Mouse (Mus musculus) embryonic facial prominence, embryonic 12.5 days (tissue): ENCODE measurements at regions not wholly inside any gene's neighbourhood (a gene's known extent, or its start where the extent isn't known, plus 50 kb on each side); places are given as distances from the start of the nearest gene placed in this dataset.

Experiments used
- ATAC-seq: fragments of 200-750 bp; cut with Nextera tagmentation; 2 replicates; pipeline ENCODE4 v1.8.0; 2017; ENCODE audit not compliant: insufficient number of reproducible peaks, insufficient read depth, low FRiP score, low TSS enrichment
- H3K27ac ChIP-seq: fragments of 300-500 bp; sonication (generic); 2 replicates; pipeline ENCODE4 v1.5.1; 2016; ENCODE audit warnings: mild to moderate bottlenecking
- H3K27me3 ChIP-seq: fragments of 300-500 bp; sonication (generic); 2 replicates; pipeline ENCODE4 v1.6.1; 2016; ENCODE audit warnings: mild to moderate bottlenecking, moderate library complexity
- H3K36me3 ChIP-seq: fragments of 300-500 bp; sonication (generic); 2 replicates; pipeline ENCODE4 v1.6.1; 2016; ENCODE audit warnings: mild to moderate bottlenecking
- H3K4me1 ChIP-seq: fragments of 300-500 bp; sonication (generic); 2 replicates; pipeline ENCODE4 v1.6.1; 2016
- H3K4me2 ChIP-seq: fragments of 300-500 bp; sonication (generic); replicated peaks from 2 replicates; pipeline ENCODE4 v1.6.1; 2016; ENCODE audit warnings: mild to moderate bottlenecking, moderate library complexity
- H3K4me3 ChIP-seq: fragments of 300-500 bp; sonication (generic); 2 replicates; pipeline ENCODE4 v1.5.1; 2016; ENCODE audit warnings: mild to moderate bottlenecking
- H3K9ac ChIP-seq: fragments of 300-500 bp; sonication (generic); 2 replicates; pipeline ENCODE4 v1.6.1; 2016; ENCODE audit warnings: mild to moderate bottlenecking, moderate library complexity
- H3K9me3 ChIP-seq: fragments of 300-500 bp; sonication (generic); 2 replicates; pipeline ENCODE4 v1.6.1; 2016; ENCODE audit warnings: mild to moderate bottlenecking, moderate library complexity
- WGBS: fragments of 180-500 bp; shearing (Covaris S2); methylation state at CpG from one replicate; pipeline ENCODE4 v1.1.7; 2016; 5-methylcytosine and 5-hydroxymethylcytosine counted together

- no peak overlapping the region for H3K9ac ChIP-seq
- H3K4me1 ChIP-seq: 0 out of 2 replicates have a peak, but pooled peaks cover 3% of the 10 kb centered on the region
- H3K9me3 ChIP-seq: no peaks in the 10 kb centered on the region
- H3K4me3 ChIP-seq: no peak overlapping the region
- no peaks in the 10 kb centered on the region for H3K27me3 ChIP-seq
- H3K36me3 ChIP-seq: no peaks in the 10 kb centered on the region
- no peak overlapping the region for H3K27ac ChIP-seq
- ATAC-seq: no peak
- WGBS: 55% methylated on average over 15 of the region's 15 CpGs
- no peak overlapping the region for H3K4me2 ChIP-seq
Measured at GRCm38 (mm10) chr5:148740366-148741266, 188.0 kb upstream of the Ubl3 start.

GRCm38 (mm10) chr5:148739672-148740071, 187.1 kb upstream of the Ubl3 start:
- no peaks in the 10 kb centered on the region for H3K36me3 ChIP-seq
- 0 out of 2 replicates have a peak, but pooled peaks cover 3% of the 10 kb centered on the region for H3K4me1 ChIP-seq
- 60% methylated on average over 2 of the region's 2 CpGs for WGBS
- H3K9me3 ChIP-seq: no peaks in the 10 kb centered on the region
- no peak overlapping the region for H3K4me2 ChIP-seq
- ATAC-seq: no peak
- no peak overlapping the region for H3K4me3 ChIP-seq
- H3K27ac ChIP-seq: no peak overlapping the region
- H3K27me3 ChIP-seq: no peaks in the 10 kb centered on the region
- H3K9ac ChIP-seq: no peak overlapping the region

DNA sequence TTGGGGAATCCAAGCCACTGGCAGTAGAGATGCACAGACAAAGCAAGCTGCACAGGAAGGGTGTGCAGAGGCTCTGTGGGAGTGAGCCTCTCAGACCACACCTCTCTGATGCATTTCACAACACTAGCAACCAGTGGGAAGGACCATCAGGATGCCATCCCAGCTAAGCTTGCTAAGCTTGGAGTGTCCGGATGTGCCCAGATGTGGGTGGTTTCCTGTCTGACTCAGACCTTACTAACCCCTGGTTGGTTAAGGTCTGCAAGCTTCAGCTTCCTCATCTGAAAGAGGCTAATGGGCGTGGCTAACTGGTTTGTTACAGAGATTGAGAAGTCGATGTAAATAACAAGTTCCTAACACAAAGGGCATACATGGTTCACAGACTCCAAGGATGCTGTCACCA, 186.6 kb upstream of the Ubl3 start:
- no peaks in the 10 kb centered on the region for H3K36me3 ChIP-seq
- H3K4me1 ChIP-seq: 0 out of 2 replicates have a peak, but pooled peaks cover 3% of the 10 kb centered on the region
- H3K9ac ChIP-seq: no peak overlapping the region
- H3K27ac ChIP-seq: no peak overlapping the region
- no peak for ATAC-seq
- WGBS: 54% methylated on average over 3 of the region's 3 CpGs
- no peaks in the 10 kb centered on the region for H3K27me3 ChIP-seq
- H3K4me3 ChIP-seq: no peak overlapping the region
- no peaks in the 10 kb centered on the region for H3K9me3 ChIP-seq
- no peak overlapping the region for H3K4me2 ChIP-seq

GRCm38 (mm10) chr5:148729541-148729940, 177.0 kb upstream of the Ubl3 start:
- H3K4me2 ChIP-seq: no peak overlapping the region
- H3K4me1 ChIP-seq: peaks cover 5% of the 10 kb centered on the region; the same call in 1 of the 2 replicates
- no peak overlapping the region for H3K4me3 ChIP-seq
- H3K27me3 ChIP-seq: no peaks in the 10 kb centered on the region
- H3K9ac ChIP-seq: no peak overlapping the region
- H3K9me3 ChIP-seq: no peaks in the 10 kb centered on the region
- H3K36me3 ChIP-seq: no peaks in the 10 kb centered on the region
- no peak overlapping the region for H3K27ac ChIP-seq
- 87% methylated on average over 15 of the region's 15 CpGs for WGBS
- ATAC-seq: no peak

DNA sequence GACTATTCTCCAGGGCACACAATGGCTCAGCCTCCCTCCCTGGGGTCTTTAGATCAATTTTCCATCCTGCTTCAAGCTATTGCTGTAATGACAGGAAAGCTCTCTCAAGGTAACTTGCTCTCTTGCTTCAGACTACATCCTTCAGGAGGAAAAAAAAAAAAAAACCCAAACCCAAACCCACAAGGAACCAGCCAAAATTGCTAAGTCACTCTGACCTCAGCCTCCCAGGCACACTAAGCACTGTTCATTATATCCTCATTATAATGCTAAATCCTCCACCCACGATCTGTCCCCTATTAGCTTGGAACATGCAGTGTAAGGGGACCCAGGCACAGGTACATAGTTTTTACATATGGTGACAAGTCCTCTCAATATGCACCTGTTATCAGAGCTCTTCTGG, 175.9 kb upstream of the Ubl3 start:
- no peak overlapping the region for H3K27ac ChIP-seq
- H3K36me3 ChIP-seq: no peaks in the 10 kb centered on the region
- H3K4me3 ChIP-seq: no peak overlapping the region
- H3K9ac ChIP-seq: no peak overlapping the region
- no peaks in the 10 kb centered on the region for H3K9me3 ChIP-seq
- WGBS: 79% methylated on average over 1 of the region's 1 CpGs
- no peak overlapping the region for H3K4me2 ChIP-seq
- H3K27me3 ChIP-seq: no peaks in the 10 kb centered on the region
- ATAC-seq: no peak
- peaks cover 3% of the 10 kb centered on the region; the same call in 1 of the 2 replicates for H3K4me1 ChIP-seq

DNA sequence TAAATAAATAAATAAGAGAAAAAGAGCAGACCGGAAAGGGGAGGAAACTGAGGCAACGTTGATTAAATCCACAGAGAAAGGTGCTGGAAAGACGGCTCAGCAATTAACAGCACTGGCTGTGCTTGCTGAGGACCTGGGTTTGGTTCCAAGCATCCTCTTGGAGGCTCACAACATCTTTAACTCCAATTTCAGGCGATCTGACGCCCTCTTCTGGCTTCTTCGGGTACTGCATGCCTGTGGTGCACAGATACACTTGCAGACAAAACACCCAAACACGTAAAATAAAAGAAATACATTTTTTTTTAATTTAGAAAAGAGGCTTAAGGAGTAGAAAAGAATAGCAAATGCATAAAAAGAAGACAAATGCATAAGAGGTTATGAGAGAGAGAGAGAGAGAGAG, 173.9 kb upstream of the Ubl3 start:
- H3K9me3 ChIP-seq: no peaks in the 10 kb centered on the region
- no peak for ATAC-seq
- WGBS: 72% methylated on average over 7 of the region's 7 CpGs
- no peaks in the 10 kb centered on the region for H3K36me3 ChIP-seq
- no peak overlapping the region for H3K4me3 ChIP-seq
- H3K27ac ChIP-seq: no peak overlapping the region
- no peaks in the 10 kb centered on the region for H3K27me3 ChIP-seq
- no peaks in the 10 kb centered on the region for H3K4me1 ChIP-seq
- H3K4me2 ChIP-seq: no peak overlapping the region
- no peak overlapping the region for H3K9ac ChIP-seq

GRCm38 (mm10) chr5:148724470-148724869, 171.9 kb upstream of the Ubl3 start:
- Histone ChIP-seq H3K27ac (no peak overlapping the region), H3K4me3 (no peak overlapping the region), H3K4me2 (no peak overlapping the region), H3K27me3 (no peaks in the 10 kb centered on the region), H3K4me1 (no peaks in the 10 kb centered on the region), H3K36me3 (no peaks in the 10 kb centered on the region), H3K9ac (no peak overlapping the region), H3K9me3 (no peaks in the 10 kb centered on the region)
- 85% methylated on average over 6 of the region's 6 CpGs for WGBS
- ATAC-seq: no peak

GRCm38 (mm10) chr5:148723677-148724227, 171.2 kb upstream of the Ubl3 start:
- Histone ChIP-seq H3K9ac (no peak overlapping the region), H3K27ac (no peak overlapping the region), H3K4me2 (no peak overlapping the region), H3K4me3 (no peak overlapping the region), H3K36me3 (no peaks in the 10 kb centered on the region), H3K9me3 (peaks cover 3% of the 10 kb centered on the region), H3K4me1 (no peaks in the 10 kb centered on the region), H3K27me3 (no peaks in the 10 kb centered on the region)
- no peak for ATAC-seq
- WGBS: 94% methylated on average over 11 of the region's 11 CpGs

DNA sequence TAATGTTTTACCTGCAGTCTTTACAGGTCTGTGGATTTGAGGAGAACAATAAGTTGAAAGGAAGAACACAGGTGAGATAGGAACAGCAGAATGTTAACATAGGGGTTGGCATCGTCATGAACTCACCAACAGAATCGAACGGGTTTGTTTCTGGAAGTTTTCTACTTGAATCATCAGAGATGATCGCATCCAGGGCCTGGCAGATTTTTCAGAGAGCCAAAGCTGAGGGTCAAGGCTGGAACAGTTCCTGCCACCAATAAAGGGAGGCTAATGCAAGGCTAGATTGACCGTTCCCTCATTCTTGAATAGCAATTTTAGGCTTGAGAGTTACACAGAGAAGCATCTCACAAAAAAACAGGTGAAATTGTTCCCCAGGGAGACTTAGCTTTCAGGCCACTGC, 168.0 kb upstream of the Ubl3 start:
- Histone ChIP-seq H3K9ac (no peak overlapping the region), H3K4me2 (no peak overlapping the region), H3K27me3 (no peaks in the 10 kb centered on the region), H3K4me3 (no peak overlapping the region), H3K4me1 (no peaks in the 10 kb centered on the region), H3K27ac (no peak overlapping the region), H3K36me3 (no peaks in the 10 kb centered on the region), H3K9me3 (peaks cover 5% of the 10 kb centered on the region)
- no peak for ATAC-seq
- WGBS: 85% methylated on average over 5 of the region's 5 CpGs

GRCm38 (mm10) chr5:148716633-148717032, 164.0 kb upstream of the Ubl3 start:
- no peak overlapping the region for H3K4me3 ChIP-seq
- H3K4me1 ChIP-seq: no peaks in the 10 kb centered on the region
- H3K9me3 ChIP-seq: peaks cover 5% of the 10 kb centered on the region
- H3K4me2 ChIP-seq: no peak overlapping the region
- no peaks in the 10 kb centered on the region for H3K27me3 ChIP-seq
- no peaks in the 10 kb centered on the region for H3K36me3 ChIP-seq
- WGBS: 92% methylated on average over 6 of the region's 6 CpGs
- no peak overlapping the region for H3K9ac ChIP-seq
- ATAC-seq: no peak
- H3K27ac ChIP-seq: no peak overlapping the region

DNA sequence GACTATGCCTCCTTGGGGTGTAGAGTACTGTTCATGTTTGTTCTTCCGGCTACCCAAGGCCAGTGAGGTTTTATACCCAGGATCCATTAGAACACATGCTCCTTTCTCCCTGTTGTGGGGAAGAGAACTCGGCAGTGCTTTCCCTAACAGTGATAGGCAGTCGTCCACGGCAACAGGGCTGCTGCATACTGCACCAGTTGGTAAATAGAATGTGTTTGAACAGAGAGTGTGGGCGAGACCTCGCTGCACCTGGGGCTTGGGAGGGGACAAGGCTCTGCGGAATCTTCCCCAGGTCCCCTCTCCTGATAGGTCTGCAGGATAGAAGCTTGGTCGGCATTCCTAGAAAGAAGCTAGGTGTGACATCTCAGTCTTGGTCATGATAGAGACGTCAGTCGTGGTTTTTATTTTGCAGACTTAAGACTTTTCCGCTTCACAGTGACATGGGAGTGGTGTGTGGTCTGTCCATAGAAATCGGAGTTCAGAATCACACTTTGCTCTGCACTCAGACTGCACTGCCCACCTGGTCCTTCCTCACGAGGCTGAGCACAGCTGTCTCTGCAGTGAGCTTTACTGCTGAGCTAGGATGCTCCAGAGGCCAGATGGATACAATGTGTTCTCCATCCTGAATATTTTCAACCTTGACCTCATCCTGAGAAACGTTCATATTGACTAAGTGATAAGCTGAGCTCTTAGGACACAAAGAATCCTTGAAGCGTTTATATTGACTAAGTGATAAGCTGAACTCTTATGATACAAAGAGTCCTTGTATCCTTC, 162.8 kb upstream of the Ubl3 start:
- Histone ChIP-seq H3K27ac (no peak overlapping the region), H3K4me1 (no peaks in the 10 kb centered on the region), H3K9ac (no peak overlapping the region), H3K9me3 (peaks cover 5% of the 10 kb centered on the region), H3K4me3 (no peak overlapping the region), H3K27me3 (no peaks in the 10 kb centered on the region), H3K4me2 (no peak overlapping the region), H3K36me3 (no peaks in the 10 kb centered on the region)
- 79% methylated on average over 15 of the region's 15 CpGs for WGBS
- ATAC-seq: no peak

GRCm38 (mm10) chr5:148714807-148715206, 162.2 kb upstream of the Ubl3 start:
- no peak overlapping the region for H3K4me3 ChIP-seq

More at GRCm38 (mm10) chr5:148714807-148715206, 162.2 kb upstream of the Ubl3 start:
- H3K9me3 ChIP-seq: peaks cover 5% of the 10 kb centered on the region
- no peak overlapping the region for H3K9ac ChIP-seq
- ATAC-seq: no peak
- no peaks in the 10 kb centered on the region for H3K36me3 ChIP-seq
- no peak overlapping the region for H3K4me2 ChIP-seq
- no peaks in the 10 kb centered on the region for H3K27me3 ChIP-seq
- H3K27ac ChIP-seq: no peak overlapping the region
- WGBS: 83% methylated on average over 4 of the region's 4 CpGs
- no peaks in the 10 kb centered on the region for H3K4me1 ChIP-seq
